Mouse (Mus musculus) subcutaneous adipose tissue, adult 2 months (tissue): ENCODE measurements around the gene Ffar1. TPM values are rescaled to one million over a fixed set of nuclear protein-coding genes. Genes with fewer than 3 reads are reported as not detected.

ENCODE experiments used
- polyA plus RNA-seq: library from polyadenylated mRNA; depleted of rRNA; stranded (reverse); fragments of >200 nt; gene quantifications from 2 replicates; pipeline ENCODE4 v1.2.3, GENCODE M21; 2012; ENCODE audit warnings: low replicate concordance; rRNA removed

The Ffar1 gene
- polyA plus RNA-seq, result 0.03 and 0.05 TPM in 2 replicates

GRCm38 (mm10) chr7:30861464-30861863 is at the start of gene Ffar1:
Ffar1 (minus strand) TSS chr7:30861564.

GRCm38 (mm10) chr7:30880176-30880575 is 18.8 kb upstream of the Ffar1 start, which contains the start of gene Cd22:
Cd22 (minus strand) TSS chr7:30880342.

DNA sequence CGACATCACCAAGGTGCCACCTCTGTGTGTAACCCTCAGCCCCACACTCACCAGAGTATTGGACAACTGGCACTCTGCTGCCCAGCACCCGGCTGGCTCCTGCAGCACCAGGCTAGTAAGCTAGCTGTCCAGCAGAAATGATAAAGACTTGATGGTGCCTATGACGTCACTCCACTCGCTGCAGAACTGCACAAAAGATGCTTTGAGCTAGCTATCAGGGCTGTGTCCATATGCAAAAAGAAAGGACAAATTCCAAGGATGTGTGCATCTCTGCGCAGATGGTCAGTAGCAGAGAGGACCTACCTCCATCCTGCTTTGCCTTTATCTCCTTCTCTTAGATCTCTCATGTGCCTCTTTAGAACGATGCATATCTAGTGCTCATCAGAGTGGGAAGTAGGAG is 5.3 kb downstream of the Ffar1 start, which contains the start of gene Ffar3:
Gene Ffar3 (minus strand): TSS at position 101 of the 400 bp plus-strand sequence.

GRCm38 (mm10) chr7:30823675-30824074 is 37.7 kb downstream of the Ffar1 start, which contains the start of gene Ffar2:
Ffar2 (minus strand) TSS chr7:30823775.

Other genes starting within 250 kb of the Ffar1 start
- gene Upk1a, start 248.7 kb downstream of the Ffar1 start, polyA plus RNA-seq, result 2.8 and 21.0 TPM in 2 replicates
- 647 and 1,156 TPM in 2 replicates for gene Cox6b1, start 235.4 kb downstream of the Ffar1 start, polyA plus RNA-seq
- not detected in 2 replicates for gene Etv2, start 225.7 kb downstream of the Ffar1 start, polyA plus RNA-seq
- 47.6 and 62.6 TPM in 2 replicates for gene Rbm42, start 211.2 kb downstream of the Ffar1 start, polyA plus RNA-seq
- gene Haus5, start 196.6 kb downstream of the Ffar1 start, polyA plus RNA-seq, result 11.8 and 17.8 TPM in 2 replicates
- gene Pmis2, start 190.0 kb downstream of the Ffar1 start, polyA plus RNA-seq, result not detected in 2 replicates
- gene 2200002J24Rik, start 162.6 kb downstream of the Ffar1 start, polyA plus RNA-seq, result not detected in 2 replicates
- gene Atp4a, start 149.4 kb downstream of the Ffar1 start, polyA plus RNA-seq, result 0.39 TPM in 1 of 2 replicates, not detected in the other
- gene Tmem147, start 132.0 kb downstream of the Ffar1 start, polyA plus RNA-seq, result 254 and 273 TPM in 2 replicates
- not detected in 2 replicates for gene Gapdhs, start 117.9 kb downstream of the Ffar1 start, polyA plus RNA-seq
- gene Sbsn, start 110.1 kb downstream of the Ffar1 start, polyA plus RNA-seq, result 10.8 and 36.4 TPM in 2 replicates
- gene Dmkn, start 97.8 kb downstream of the Ffar1 start, polyA plus RNA-seq, result 8.6 and 10.7 TPM in 2 replicates
- gene Krtdap, start 73.7 kb downstream of the Ffar1 start, polyA plus RNA-seq, result 0.51 and 2.0 TPM in 2 replicates
- gene Ffar2, start 37.8 kb downstream of the Ffar1 start, polyA plus RNA-seq, result 27.4 and 105 TPM in 2 replicates
- gene Ffar3, start 5.4 kb downstream of the Ffar1 start, polyA plus RNA-seq, result not detected in 2 replicates
- gene Cd22, start 18.8 kb upstream of the Ffar1 start, polyA plus RNA-seq, result 1.3 and 4.4 TPM in 2 replicates
- 0.72 and 1.3 TPM in 2 replicates for gene Mag, start 53.3 kb upstream of the Ffar1 start, polyA plus RNA-seq
- gene Hamp2, start 63.1 kb upstream of the Ffar1 start, polyA plus RNA-seq, result 0.77 and 1.3 TPM in 2 replicates
- gene Hamp, start 82.5 kb upstream of the Ffar1 start, polyA plus RNA-seq, result 0.64 and 3.8 TPM in 2 replicates
- gene Usf2, start 95.2 kb upstream of the Ffar1 start, polyA plus RNA-seq, result 99.1 and 134 TPM in 2 replicates
- 5.2 and 72.6 TPM in 2 replicates for gene Lsr, start 111.9 kb upstream of the Ffar1 start, polyA plus RNA-seq
- gene Fam187b, start 112.2 kb upstream of the Ffar1 start, polyA plus RNA-seq, result 0.40 and 1.7 TPM in 2 replicates
- gene Fxyd5, start 180.9 kb upstream of the Ffar1 start, polyA plus RNA-seq, result 111 and 190 TPM in 2 replicates
- gene Fxyd7, start 189.9 kb upstream of the Ffar1 start, polyA plus RNA-seq, result 5.3 and 9.8 TPM in 2 replicates
- 596 and 782 TPM in 2 replicates for gene Fxyd1, start 195.6 kb upstream of the Ffar1 start, polyA plus RNA-seq
- gene Lgi4, start 197.8 kb upstream of the Ffar1 start, polyA plus RNA-seq, result 10.8 and 12.4 TPM in 2 replicates
- gene Fxyd3, start 215.1 kb upstream of the Ffar1 start, polyA plus RNA-seq, result 1.0 and 82.9 TPM in 2 replicates